Mouse (Mus musculus) adrenal gland, adult 8-10 months (tissue): ENCODE results near the gene Akap8. TPM values are rescaled to one million over a fixed set of nuclear protein-coding genes. Genes with fewer than 3 reads are reported as not detected.

Source experiments
- DNase-seq: peaks from one replicate; pipeline ENCODE4 v3.0.0; 2022
- total RNA-seq, 4 experiments: library from RNA; stranded (reverse); gene quantifications; 2 replicates each; pipeline ENCODE4 v1.2.4; 2022

Gene Akap8
- total RNA-seq, 4 experiments from 2014 or later = 60.5 to 149 (median 103) TPM

DNA sequence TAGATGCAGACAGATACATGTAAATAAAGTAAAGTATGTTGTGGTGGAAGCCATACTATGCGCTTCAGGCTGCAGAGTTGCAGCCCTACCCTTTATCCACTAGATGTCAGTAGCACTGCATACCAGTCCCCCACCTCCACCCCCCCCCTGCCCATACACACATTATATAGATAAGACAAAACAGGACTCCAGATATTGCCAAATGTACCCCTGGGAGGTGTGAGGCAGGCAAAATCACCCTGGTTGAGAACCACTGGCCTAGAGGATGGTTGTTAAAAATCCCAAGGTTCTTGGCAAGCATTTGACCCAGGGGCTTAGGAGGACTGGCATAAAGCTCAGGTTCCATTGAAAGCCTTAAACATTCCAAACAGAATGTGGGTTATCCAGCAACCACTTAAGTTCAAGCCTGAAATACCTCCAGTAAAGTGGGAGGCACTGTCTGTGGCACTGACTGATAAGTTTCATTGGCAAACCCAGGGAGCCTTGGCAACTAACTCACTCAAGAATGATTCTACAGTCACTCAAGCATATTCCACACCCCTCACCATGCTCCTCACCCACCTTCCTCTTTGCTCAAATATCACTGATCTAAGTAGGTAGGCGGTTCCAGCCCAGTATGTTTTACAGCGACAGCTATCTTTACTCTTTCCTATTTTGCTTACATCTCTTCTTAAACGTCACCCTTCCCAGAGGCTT, 28.1 kb upstream of the Akap8 start:
- no peak for DNase-seq

DNA sequence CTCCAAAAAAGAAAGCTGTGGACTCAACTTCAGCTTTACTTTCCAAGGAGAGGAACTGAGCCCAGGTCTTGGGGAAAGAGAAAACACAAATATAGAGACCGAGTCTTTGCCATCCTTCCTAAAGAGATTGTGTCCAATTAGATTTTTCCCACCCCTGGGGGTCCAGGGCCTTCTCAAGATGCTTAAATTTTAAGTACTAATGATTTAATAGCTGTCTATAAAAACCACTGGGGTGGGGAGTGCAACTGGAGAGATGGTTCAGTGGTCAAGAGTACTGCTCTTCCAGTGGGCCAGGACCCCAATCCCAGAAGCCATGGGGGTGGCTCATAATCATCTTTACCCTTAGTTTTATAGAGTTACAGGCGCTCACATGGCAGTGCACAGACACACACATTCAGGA, 27.4 kb upstream of the Akap8 start:
- no peak for DNase-seq

- no peak for DNase-seq
Measured at GRCm38 (mm10) chr17:32341102-32341501, 20.1 kb upstream of the Akap8 start.

DNA sequence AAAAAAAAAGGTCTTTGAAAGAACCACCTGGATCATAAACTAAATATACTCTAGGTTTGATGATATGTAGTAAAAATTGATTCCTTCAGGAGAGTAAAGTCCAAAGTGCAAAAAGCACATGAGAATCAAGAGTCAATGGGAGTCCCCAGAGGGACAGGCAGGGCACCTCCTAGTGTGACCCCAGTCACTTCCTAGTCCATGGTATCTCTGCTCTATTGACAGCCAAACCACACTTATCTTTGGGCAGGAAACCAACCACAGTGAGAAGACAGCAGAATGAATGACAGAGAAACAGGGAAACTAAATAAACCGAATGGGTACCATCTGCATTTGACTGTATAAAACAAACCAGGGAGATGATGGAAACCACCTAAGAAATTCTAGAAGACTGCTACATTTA, 19.1 kb upstream of the Akap8 start:
- no peak for DNase-seq

DNA sequence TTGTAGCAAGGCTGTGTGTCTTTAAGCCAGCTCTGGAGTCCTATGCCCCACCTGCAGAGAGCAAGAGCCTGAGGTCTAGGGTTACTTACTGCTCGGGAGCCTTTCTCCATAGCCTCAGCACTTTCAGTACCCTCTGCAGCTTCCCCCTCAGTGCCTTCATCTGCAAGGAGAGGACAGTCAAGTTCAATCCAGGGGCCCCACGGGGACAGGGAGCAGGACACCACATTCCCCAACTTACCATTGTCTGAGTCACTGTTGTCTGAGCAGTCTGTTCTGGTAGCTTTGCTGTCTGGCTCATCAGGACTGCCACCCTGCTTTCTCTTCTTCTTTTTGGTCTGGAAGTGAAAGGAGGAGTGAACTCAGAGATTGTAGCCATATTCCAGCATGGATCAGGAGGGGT, 14.8 kb upstream of the Akap8 start:
- no peak for DNase-seq

DNA sequence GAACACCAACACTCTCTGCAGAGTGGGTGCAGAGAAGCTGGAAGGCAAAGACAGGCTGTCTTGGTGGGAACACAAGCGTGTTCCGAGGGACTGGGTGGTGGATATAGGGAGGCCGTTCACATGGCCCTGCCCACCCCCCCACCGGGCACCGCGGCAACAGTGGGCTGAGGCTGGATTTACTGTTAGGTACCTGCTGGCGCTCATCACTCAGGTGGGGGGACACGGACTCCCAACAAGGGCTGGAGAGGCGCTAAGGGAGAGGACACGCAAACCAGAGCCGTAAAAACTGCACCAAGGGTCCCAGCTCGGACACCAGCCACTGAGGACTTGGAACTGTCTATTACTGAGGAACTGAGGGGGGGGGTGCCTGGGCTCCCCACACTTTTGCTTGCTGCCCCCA, 13.9 kb upstream of the Akap8 start:
- no peak for DNase-seq

- DNase-seq = no peak
Measured at GRCm38 (mm10) chr17:32333675-32334303, 12.8 kb upstream of the Akap8 start.

DNA sequence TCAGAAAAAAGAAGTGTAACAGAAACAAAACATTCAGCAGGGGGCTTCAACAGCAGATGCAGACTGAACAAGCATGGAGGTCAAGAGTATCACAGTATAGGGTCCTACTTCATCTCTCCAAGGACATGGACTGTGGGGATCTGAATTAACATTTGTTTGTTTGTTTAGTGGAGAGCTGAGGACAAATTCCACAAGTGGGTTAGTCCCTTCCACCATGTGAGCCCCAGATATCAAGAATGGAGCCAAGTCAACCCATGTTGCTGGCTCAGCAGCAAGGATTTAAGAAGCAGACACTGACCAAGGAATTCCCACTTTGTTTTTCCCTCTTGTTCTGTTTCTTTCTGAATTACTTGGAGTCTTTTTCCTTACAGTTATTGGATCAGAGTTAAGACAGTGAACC, 6.5 kb upstream of the Akap8 start:
- DNase-seq = no peak

DNA sequence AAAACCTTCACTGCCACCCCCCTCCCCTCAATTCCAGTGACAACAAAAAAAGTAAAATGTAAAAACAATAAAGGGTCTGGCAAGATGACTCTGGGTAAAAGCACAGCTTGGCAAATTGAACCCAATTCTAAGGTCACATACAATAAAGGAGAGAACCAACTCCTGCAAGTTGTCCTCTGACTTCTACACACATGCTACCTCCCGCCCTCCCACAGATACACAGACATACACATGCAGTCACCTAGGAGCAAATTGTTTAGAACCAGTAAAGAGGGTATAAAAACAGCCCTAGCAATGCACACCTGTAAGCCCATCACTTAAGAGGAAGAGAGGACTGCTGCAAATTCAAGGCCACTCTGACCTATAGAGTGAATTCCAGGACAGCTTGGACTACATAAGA, 1.8 kb upstream of the Akap8 start:
- DNase-seq = no peak

DNA sequence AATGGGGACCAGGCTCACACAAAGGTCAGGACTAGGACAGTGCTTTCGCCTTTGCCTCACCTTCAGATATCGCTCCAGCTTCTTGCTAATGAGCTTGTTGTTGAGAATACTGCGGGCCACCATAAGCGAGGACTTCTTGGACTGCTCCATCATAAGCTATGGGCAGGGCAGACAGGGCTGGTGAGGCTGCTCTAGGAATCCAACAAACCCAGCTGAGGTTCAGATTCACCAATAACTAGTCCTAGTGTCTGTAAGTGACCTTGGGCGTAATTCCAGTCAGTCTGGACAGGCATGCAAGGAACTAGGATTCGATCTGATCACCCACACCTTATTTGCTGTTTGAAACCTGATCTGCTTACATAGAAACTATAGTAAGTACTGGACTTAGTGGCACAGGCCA, 798 bp upstream of the Akap8 start:
- no peak for DNase-seq

DNA sequence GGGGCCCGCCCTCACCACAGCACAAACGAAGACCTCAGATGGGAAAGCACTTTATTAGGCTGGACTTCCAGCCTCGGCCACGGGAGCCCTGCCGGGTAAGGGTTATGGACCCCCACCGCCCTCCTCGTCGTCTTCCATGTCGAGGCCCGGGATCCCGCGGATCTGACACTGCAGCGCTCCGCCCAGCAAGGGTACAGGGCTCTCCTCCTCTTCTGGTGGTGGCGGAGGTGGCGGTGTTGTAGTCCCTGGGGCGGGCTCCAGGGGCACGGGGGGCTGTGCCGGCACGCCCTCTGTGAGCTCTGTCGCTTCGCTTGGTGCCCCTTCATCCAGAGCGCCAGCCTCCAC, 324 bp upstream of the Akap8 start:
- no peak for DNase-seq

DNA sequence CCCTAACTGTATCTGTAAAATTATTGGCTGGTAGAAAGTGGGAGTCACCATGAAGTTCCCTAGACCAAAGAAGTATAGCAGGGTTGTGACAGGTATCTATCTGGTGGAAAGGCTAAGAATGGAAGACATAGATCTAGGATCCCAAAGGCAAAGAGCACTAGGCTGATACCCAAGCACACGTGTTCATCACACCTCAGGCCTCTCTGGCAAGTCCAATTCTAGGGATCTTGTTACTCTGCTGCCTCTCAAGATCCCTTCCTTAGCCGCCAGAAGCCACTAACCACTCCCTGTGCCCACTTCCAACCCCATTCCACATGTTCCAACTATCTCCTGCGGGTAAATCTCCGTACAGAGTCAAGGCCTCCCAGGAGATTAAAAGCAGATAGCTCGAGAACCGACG, 1.1 kb downstream of the Akap8 start:
- no peak for DNase-seq

GRCm38 (mm10) chr17:32317708-32318107, 3.3 kb downstream of the Akap8 start:
- DNase-seq = no peak

- DNase-seq = no peak
Measured at GRCm38 (mm10) chr17:32317032-32317431, 4.0 kb downstream of the Akap8 start.

DNA sequence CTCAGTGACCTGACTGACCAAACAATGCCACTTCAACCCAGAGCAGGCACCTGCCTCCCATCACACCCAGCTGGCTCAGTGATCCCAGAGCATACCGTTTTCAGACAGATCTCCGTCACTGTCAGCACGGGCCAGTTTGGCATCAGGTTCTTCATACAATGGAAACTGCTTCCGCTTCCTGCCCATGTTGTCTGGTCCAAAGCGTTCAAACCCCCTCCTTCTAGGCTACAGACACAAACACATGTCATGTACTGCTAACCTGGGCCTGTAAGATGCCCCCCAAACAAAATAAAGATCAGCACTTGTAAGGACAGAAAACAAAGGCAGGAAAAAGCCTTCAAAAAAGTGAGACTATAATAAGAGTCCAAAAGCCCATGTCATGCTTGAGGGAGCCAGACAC, 5.5 kb downstream of the Akap8 start:
- no peak for DNase-seq

- DNase-seq = no peak
Measured at GRCm38 (mm10) chr17:32313892-32314291, 7.1 kb downstream of the Akap8 start.

DNA sequence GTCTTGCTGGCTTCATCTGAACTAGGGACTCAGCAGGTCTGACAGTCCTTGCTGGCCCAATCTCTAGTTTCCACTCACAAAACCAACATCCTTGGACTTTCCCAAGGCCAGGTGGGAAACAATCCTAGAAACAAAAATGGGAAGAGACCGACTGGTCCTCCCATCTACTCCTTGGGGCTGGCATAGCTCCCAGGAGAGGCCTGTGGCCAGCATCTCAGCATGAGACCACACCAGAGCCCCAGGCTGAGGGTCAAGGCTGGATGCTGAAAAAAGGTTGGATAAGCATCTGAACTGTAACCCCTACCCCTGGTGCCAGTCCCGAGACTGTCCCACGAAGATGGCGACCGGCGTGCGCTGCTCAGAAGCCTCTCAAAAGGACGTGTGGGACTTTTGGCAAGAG, 8.2 kb downstream of the Akap8 start:
- no peak for DNase-seq

- DNase-seq = no peak
Measured at GRCm38 (mm10) chr17:32307963-32308362, 13.1 kb downstream of the Akap8 start.

DNA sequence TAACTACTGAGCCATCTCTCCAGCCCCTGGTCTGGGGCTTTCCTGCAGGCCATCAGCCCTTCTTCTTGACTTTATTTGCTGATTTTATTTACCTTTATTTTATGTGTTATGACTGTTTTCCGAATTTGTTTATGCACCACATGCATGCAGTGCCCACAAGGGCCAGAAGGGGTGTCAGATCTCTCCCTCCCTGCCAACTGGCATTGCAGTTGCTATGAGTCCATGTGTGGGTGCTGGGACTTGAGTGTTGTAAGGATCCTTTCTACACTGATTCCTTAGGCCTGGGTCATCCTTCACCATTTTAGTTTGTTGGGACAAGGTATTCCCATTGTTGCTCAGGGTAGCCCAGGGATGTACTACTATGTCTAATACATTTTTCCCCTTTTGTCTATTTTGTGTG, 22.9 kb downstream of the Akap8 start:
- no peak for DNase-seq

GRCm38 (mm10) chr17:32295901-32296300, 25.1 kb downstream of the Akap8 start:
- DNase-seq = no peak

DNA sequence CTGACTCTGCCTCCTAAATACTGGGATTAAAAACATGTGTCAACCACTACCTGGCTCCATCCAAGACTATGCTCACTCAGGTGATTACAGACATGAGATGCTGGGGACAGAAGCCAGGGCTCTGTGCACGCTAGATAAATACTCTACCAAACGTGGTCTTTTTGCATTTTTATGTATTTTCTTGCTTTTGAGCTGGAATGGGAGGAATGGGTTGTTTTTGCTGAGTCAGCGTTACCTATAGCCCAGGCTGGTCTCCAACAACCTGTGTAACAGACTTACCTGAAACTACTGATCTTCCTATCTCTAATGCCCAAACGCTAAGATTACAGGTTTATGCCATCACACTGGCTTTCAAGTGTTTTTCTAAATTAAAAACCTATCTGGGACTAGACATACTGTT, 25.9 kb downstream of the Akap8 start:
- no peak for DNase-seq

DNA sequence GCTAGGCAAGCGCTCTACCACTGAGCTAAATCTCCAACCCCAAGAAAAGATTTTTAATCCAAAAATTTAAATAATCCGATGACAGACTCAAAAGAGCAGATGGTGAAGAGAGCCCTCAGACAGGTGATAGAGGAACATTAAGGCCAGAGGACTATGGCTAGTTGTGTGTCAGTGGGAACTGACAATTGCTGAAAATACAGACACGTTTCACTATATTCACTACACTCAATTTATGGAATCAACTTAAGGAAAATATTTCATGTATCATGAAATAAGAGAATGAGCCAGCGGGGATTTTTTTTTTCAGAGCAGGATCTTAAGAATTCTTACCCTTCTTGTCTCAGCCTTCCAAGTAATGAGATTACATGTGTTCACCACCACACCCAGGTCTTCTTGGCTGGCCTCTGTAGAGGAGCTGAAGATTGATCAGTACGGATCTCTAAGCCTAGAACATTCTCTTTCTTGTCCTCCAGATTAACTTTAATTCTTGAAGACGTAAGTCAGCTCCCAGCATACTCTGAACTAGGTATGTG, 35.8 kb downstream of the Akap8 start:
- no peak for DNase-seq

DNA sequence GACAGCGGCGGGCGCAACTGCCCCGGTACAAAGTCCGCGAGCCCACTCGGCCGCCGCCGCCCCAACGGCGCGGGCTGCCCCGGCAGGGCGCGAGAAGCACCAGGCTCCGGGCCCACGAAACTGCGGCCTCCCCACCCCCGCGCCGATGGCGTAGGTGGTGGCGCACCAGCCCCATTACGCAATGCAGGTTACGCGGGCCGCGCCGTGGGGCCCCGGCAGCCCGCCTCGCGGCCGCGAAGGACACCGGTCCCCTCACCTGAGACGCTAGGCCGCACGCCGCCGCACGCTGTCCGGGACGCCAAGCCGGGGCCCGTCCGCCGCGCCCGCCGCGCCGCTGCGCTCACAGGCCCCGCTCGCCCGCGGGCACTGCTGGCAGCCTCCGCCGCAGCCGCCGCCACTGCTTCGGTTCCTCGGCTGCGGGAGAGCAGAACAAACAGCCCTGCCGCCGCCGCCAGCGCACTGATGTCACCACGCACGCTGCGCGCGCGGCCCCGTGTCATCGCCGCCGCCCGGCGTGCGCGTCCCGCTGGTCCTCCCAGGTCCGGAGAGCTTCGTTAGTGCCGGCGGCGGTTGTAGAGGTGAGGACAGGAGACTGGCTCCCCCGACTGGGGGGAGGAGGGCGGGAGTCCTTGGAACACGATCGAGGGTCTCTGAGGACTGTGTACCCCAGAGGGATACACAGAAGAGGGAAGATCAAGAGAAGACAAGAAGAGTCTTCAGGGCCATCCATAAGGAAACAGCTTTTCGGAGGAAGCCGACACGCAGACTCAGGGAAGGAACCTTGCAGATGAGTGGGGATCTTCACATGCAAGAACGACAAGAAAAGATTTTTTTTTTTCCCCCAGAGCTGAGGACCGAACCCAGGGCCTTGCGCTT, 36.5 kb downstream of the Akap8 start, which contains the start of gene Brd4:
Brd4 (minus strand) TSS at position 461 of the 876 bp plus-strand sequence.
- DNase-seq = peak; percentile 86
